30 mouse cellular contexts compared by ENCODE assay signal in the genomic region with DNA sequence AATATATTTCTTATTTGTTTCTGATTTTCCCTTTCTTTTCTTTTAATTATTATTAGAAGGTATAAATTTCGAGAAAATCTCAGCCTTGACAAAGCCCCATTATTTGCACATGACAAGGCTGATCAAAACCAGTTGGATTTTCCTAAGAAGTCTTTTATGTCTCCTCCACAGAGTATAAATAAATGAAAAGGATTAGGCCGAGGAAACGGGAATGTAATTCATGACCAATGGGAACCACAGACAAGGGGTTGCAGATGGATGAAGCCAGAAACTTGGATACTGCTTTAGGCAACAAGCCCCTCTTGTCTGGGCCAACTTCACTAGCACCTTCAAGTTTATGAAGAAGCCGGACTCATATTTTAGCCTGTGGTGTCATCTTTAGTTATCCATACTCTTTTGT.
DNase-seq lines count a peak whose midpoint lies in the region; ATAC-seq lines count a peak whose summit lies in the region.
"Had no signal": no experiment of that assay in that cellular context is flagged by ENCODE, and none has a peak within 500 bp of the region (broad histone marks: within the 10 kb centered on the region; RNA-seq: fewer than 3 reads in every experiment).

No protein-coding gene starts in this region.

- H3K4me2 ChIP-seq in midbrain, embryonic 11.5 days, result no peak overlapping the region
- H3K4me2 ChIP-seq: embryonic facial prominence, embryonic 12.5 days; embryonic facial prominence, embryonic 15.5 days; heart, embryonic 12.5 days; heart, embryonic 15.5 days; hindbrain, embryonic 14.5 days had no signal

- no peak overlapping the region for H3K4me3 ChIP-seq in midbrain, embryonic 11.5 days (ENCODE audit: low read depth, low read length)
- no peak overlapping the region for H3K4me3 ChIP-seq in midbrain, embryonic 10.5 days
- H3K4me3 ChIP-seq: embryonic facial prominence, embryonic 12.5 days; embryonic facial prominence, embryonic 15.5 days; heart, embryonic 12.5 days; heart, embryonic 15.5 days had no signal

- no peaks in the 10 kb centered on the region for H3K9me3 ChIP-seq in midbrain, embryonic 11.5 days (ENCODE audit: control insufficient read depth, low read length)
- H3K9me3 ChIP-seq in midbrain, embryonic 10.5 days (replicated peaks), result no peaks in the 10 kb centered on the region
- H3K9me3 ChIP-seq: embryonic facial prominence, embryonic 12.5 days; embryonic facial prominence, embryonic 15.5 days; heart, embryonic 12.5 days; heart, embryonic 15.5 days had no signal

- no peak overlapping the region for H3K9ac ChIP-seq in midbrain, embryonic 11.5 days (ENCODE audit: low read length)
- H3K9ac ChIP-seq: embryonic facial prominence, embryonic 12.5 days; embryonic facial prominence, embryonic 15.5 days; forebrain, postnatal 0 days; heart, embryonic 12.5 days; heart, embryonic 15.5 days; hindbrain, embryonic 14.5 days had no signal

- peak; percentile 44 for DNase-seq in embryo, embryonic 11 days
- DNase-seq in embryo, embryonic 9.5 days (ENCODE audit: extremely low spot score), result no peak
- DNase-seq in midbrain, embryonic 11.5 days (ENCODE audit: low spot score, missing footprints), result peak; percentile 79
- DNase-seq in midbrain, embryonic 10.5 days (ENCODE audit: low spot score), result no peak
- DNase-seq in forelimb bud, embryonic 11.5 days (ENCODE audit: low read depth, low spot score), result peak; percentile 69
- no peak for DNase-seq in liver
- DNase-seq: adrenal gland, postnatal 10 days; adrenal gland, postnatal 36 days; B cell, adult 2 months; cerebellum, adult 11 months; cerebellum, adult 2 months; cerebellum, adult 9-11 months; cerebellum, postnatal 25 days; forebrain, postnatal 0 days; gastrocnemius, postnatal 25 days; heart, adult 18-20 months; heart, postnatal 14 days; heart, postnatal 4 days had no signal

- peaks cover 4% of the 10 kb centered on the region; the same call in 1 of the 2 replicates for H3K4me1 ChIP-seq in midbrain, embryonic 11.5 days (ENCODE audit: control insufficient read depth, insufficient read depth, low read length)
- peaks cover 32% of the 10 kb centered on the region for H3K4me1 ChIP-seq in midbrain, embryonic 10.5 days
- H3K4me1 ChIP-seq: embryonic facial prominence, embryonic 12.5 days had no signal

- H3K27ac ChIP-seq in midbrain, embryonic 11.5 days (ENCODE audit: low read depth, low read length), result no peak overlapping the region
- H3K27ac ChIP-seq in midbrain, embryonic 10.5 days (replicated peaks), result no peak overlapping the region
- H3K27ac ChIP-seq: embryonic facial prominence, embryonic 12.5 days; embryonic facial prominence, embryonic 15.5 days; heart, embryonic 15.5 days; hindbrain, embryonic 14.5 days; hindbrain, postnatal 0 days had no signal

- 30% methylated on average over 4 of the region's 4 CpGs for WGBS in midbrain, embryonic 11.5 days
- WGBS in midbrain, embryonic 10.5 days, result 46% methylated on average over 4 of the region's 4 CpGs

- ATAC-seq in midbrain, embryonic 11.5 days (ENCODE audit: low FRiP score), result 0 out of 2 replicates have a peak, but pooled peaks have one; percentile 58
- ATAC-seq: forebrain, embryonic 14.5 days; forebrain, postnatal 0 days; hindbrain, postnatal 0 days; inflammation-experienced regulatory T-cells, adult 6 months; intestine, embryonic 16.5 days; Patski had no signal

- no peaks in the 10 kb centered on the region for H3K27me3 ChIP-seq in midbrain, embryonic 11.5 days (ENCODE audit: control insufficient read depth, insufficient read depth, low read length)
- no peaks in the 10 kb centered on the region for H3K27me3 ChIP-seq in midbrain, embryonic 10.5 days (ENCODE audit: low read depth, poor library complexity, severe bottlenecking)
- H3K27me3 ChIP-seq: CH12.LX; embryonic facial prominence, embryonic 12.5 days; embryonic facial prominence, embryonic 15.5 days; heart, embryonic 12.5 days; heart, embryonic 15.5 days had no signal

- H3K36me3 ChIP-seq in midbrain, embryonic 11.5 days (ENCODE audit: control insufficient read depth, insufficient read depth, low read length), result no peaks in the 10 kb centered on the region
- no peaks in the 10 kb centered on the region for H3K36me3 ChIP-seq in midbrain, embryonic 10.5 days
- H3K36me3 ChIP-seq: embryonic facial prominence, embryonic 12.5 days; embryonic facial prominence, embryonic 15.5 days; G1E; heart, embryonic 12.5 days; heart, embryonic 15.5 days had no signal

Comparison
In these comparisons a context has a peak if more than half of its experiments do, and no peak if none do; other contexts are left out.
1. DNase-seq: peak in embryo, embryonic 11 days (single experiment), midbrain, embryonic 11.5 days (single experiment) and forelimb bud, embryonic 11.5 days (single experiment); none in embryo, embryonic 9.5 days (single experiment), midbrain, embryonic 10.5 days (single experiment) and liver (single experiment).